Mouse (Mus musculus): ENCODE data around the gene Ampd2.

The Ampd2 gene

DNA sequence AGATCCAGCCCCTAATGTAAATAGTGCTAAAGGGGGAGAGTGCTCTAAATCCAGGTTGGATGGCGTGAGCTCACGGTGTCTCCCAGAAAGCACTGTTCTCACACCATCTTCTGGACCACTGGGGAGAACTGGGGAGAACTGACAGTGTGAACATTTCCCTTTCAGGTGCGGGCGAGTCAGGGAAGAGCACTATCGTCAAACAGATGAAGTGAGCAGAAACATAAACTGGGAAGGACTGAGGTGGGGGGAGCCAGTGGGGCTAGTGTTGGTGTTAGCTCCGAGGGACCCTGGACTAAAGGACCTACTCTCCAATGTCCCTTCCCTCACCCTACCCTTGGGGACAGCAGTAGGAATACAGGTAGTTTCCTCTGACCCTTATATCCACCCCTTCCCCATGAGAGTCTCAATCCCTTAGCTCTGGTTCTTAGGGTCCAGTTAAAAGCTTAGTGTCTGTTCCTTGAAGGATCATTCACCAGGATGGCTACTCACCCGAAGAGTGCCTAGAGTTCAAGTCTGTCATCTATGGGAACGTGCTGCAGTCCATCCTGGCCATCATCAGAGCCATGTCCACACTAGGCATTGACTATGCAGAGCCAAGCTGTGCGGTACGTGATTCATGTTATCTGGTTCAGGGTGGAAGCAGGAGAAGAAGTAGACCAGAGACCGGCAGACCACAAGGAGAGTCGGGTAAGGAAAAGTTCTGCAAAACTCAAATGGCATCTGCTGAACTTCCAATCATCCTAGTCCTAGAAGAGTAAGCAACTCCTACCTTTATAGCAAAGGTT lies 8.7 kb upstream of the Ampd2 start:
- DNase-seq (ENCODE audit: low spot score), result no peak

DNA sequence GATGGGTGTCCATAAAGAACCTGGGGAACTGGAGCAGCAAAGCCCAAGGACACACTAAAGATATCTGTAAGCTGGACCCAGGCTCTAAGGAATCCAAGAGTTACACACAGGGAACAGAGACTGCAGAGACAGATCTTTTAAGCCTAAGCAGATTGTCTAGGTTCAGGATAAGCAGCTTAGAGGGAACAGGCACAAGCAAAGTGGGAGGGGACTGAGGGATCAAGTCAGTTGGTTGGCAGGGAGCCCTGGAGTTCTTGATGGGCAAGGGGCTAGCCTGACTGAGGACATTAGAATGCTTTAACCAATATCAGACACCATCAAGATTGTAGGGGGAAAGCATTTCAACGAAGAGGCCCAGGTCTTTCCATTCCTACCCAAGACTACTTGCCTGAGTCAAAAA lies 7.7 kb upstream of the Ampd2 start:
- DNase-seq (ENCODE audit: low spot score), result no peak

DNA sequence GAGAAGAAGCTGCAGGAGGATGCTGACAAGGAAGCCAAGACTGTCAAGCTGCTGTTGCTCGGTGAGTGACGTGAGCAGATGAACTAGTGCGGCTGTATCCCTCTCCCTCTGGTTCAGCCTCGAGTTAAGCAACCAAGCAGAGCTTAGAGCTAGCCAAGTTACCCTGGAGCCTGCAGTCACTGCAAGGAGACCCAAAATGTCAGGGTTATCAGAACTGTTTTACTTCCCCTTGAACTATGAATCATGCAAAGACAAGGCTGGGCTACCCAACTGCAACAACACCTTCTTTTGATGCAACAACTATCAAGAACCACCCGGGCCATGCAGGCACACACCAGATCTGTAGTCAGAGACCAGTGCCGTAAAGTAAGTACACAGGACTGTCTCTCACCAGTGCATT lies 6.9 kb upstream of the Ampd2 start:
- no peak for DNase-seq (ENCODE audit: low spot score)

DNA sequence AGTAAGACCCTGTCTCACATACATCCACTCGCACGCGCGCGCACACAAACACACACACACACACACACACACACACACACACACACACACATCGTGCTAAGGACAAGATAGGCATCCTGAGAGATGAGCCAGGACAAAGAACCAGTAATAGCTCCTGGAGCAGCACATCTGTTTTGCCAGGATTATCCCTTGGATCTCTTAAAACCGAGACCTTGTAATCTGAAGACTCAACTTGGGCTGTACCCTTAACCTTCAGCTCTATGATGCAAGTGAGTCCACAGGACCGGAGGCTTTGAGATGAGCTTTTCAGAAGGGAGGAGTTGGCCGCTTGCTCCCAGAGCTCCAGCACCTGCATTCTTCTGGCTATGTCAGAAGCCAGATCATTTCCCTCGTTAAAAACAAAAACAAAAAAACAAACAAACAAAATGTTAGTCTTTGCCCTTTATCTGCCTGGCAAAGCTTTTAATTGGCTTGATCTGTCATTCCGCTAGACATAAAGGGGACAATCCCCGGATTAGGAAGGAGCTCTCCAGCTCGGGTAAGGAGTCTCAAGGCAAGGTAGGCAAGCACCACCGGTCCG lies 6.2 kb upstream of the Ampd2 start, which contains the start of gene Gnat2:
TSS of gene Gnat2 (plus strand) at position 254 of the 580 bp plus-strand sequence.
- no peak for DNase-seq (ENCODE audit: low spot score)

DNA sequence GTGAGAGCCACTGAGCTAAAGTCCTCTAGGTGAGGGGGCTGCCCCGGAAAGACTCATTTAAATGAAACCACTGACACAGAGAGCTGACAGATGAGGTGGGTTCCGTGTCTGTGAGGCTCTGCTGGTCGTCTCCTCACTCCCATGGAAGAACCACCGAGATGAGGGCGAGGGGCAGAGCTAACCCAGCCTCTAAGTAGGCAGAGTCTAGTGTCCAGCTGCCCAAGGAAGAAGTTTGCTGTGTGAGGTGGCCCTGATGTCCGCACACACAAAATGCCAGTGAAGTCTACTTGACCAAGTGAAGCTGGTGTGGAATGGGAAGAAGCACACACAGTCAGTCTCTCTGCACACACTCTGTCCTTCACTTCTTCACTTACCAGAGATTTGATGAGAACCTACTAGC lies 5.6 kb upstream of the Ampd2 start:
- no peak for DNase-seq (ENCODE audit: low spot score)

DNA sequence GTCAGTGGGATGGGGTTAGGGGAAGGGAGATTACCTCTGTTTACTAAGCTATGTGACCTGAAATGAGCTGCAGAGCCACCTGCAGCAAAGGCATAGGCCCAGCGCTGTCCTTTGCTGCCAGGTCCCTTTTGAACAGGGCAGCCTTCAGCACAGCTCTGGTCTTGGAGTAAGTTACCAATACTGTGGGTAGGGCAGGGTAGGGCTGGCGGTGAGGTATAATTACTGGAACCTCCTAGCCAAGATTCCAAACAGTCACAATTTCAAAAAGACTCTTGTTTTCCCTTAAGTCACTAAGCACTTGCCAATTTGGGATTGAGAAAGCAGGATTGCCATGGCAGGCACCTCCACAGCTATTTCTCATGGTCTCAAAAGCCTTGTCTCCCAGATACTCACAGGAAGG lies 4.1 kb upstream of the Ampd2 start:
- no peak for DNase-seq (ENCODE audit: low spot score)

DNA sequence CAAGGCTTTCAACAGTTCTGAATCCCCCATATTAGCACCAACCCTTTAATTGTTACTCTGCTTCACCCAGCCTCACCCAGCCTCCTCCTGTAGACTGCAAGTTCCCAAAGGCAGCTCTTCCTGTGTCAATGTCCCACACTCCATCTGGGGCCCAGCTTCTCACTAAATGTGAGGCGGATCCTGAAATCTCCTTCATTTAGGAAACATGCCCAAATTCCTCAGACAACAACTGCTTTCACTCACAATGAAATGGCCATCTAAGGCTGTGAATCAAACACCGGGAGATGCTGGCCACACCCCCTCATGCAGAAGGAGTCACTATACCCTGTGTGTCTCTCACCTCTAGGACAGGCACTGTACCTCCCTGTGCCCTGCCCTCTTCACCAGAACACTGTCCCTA lies 3.5 kb upstream of the Ampd2 start:
- DNase-seq (ENCODE audit: low spot score), result no peak

DNA sequence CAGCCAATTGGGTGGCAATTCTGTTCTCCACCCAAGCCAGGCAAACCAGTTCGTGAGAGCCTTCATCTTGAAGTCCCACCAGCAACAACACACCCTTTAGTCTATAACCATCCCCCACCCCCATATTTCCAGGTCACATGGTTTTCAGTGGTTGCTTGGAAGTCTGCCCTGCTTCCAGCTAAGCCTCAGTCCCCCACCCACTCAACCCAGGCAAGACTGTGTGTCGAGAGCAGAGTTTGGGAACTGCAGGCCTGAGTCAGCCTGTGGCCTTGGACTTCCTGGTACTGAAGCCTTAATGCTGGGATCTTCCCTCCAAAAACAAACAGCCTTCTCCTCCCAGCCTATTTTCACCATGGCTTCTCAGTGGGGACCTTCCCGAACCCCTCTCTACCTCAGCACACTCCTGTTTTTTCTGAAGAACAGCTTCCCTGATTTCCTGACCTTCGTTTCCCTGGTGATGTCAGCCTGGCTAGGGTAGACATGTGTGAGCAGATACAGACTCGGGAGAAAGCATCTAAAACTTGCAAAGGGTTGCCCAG lies 2.5 kb upstream of the Ampd2 start:
- no peak for DNase-seq (ENCODE audit: low spot score)

DNA sequence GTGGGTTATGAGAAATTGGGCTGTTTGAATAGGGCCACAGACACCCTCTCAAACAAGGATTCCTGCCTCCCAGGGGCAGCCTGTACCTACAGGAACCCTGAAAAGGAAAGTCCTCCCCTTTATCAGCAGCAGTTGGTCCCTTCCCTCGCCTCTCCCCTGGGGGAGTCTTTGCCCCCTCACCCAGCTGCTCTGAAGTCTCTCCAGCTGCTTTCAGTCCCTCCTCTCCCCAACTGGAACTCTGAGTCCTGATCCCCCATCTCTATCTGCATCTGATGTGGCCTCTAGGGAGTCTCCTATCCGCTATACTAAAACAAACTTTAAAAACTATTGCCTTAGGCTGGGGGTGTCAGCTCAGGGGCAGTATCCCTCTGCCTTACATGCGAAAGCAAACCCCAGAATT lies 878 bp upstream of the Ampd2 start:
- no peak for DNase-seq (ENCODE audit: low spot score)

DNA sequence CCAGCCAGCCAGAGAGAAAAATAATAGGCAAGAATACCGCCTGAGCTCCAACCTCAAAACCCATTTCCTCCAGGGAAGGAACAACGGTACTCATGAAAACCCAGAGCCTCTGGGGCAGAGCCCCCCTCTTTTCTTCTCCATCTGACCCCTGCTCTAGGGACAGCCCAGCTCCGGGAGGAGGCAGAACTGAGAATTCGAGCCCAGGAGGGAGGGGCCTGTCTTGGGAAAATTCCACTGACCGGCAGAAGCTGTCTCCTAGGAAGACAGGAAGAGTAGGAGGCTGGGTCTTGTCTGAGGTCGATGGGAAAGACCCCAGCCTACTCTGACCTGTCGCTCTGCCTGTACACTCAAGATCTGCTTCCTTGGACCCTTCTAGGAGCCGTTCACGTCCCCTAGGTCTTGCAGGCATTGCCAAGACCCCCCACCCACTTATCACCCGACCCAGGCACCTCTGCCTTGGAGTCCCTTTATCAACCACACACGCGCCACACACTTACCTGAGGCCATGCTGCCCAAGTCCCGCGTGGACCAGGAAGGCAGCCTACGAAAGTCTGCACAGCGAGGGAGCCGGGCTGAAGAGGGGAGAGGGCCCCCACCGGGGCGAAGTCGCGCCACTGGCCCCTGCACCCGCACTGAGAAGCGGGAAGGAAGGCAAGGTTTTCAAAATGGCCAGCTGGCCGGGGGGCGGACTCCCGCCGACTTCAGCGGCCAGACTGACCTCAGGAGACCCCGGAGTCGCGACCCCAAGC lies 556 bp downstream of the Ampd2 start:
- peak; percentile 42 for DNase-seq (ENCODE audit: low spot score)

DNA sequence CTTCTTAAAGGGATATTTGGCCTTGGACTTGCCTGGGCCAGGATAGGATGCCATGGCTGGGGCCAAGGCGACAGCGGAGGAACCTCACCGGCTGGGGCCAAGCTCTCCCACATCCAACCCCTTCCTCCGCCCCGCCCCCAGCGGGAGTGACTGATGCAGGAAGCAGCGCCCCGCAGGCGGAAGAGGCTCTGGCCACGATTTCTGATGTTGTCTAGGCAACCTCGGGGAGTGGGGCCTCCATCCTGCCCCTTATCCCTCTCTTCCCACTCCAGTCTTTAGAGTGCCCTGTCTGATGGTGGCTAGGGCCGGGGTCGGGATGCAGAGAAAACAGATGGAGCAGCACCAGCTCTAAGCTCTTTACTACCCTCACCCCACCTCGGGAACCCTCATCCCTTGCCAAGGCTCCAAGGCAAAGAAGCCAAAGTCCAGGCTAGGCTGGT lies 1.1 kb downstream of the Ampd2 start:
- DNase-seq (ENCODE audit: low spot score), result peak; percentile 86

DNA sequence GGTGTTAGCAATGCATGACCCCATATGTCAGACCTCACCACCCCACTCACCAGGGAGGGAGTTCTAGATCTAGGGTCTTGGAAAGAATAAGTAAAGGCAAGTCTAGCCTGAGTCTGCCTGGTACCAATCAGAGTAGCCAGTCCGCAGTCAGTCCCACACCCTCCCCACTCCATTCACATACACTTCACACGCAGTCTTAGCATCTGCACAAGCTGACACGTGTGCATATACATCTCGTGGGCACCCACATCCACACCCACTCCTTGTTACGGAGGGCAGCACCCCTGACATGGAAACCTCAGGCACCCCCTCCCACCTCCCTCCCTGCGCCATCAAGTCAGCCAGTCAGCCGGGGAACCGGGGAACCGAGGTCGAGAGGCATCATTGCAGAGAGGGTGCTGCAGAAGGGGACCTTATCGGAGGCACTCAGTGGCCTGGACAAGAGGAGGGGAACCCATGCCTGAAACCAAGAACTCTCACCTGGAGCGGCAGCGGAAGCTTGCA lies 1.6 kb downstream of the Ampd2 start:
- no peak for DNase-seq (ENCODE audit: low spot score)

DNA sequence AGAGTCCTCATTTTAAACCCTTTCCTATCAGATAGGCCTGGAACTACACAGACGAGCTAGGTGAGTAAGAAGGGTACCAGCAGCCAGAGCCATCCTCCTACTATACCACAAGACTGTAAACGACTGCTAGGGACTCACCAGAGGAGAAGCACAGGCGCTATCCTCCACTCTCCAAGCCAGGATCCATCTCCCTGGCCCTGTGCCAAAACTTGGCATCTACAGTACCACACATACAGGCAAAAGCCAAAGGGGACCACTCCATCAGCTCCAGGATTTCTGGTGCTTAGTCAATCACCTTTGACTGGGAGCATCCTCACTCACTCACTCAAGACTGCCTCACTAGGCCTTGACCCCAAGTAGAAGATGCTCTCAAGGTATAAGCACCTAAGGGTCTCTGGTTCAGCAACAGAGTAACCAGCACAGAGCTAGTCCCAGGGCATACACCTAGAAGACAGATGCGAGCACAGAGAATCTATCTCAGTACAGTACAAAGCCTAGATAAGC lies 2.5 kb downstream of the Ampd2 start:
- DNase-seq (ENCODE audit: low spot score), result no peak

DNA sequence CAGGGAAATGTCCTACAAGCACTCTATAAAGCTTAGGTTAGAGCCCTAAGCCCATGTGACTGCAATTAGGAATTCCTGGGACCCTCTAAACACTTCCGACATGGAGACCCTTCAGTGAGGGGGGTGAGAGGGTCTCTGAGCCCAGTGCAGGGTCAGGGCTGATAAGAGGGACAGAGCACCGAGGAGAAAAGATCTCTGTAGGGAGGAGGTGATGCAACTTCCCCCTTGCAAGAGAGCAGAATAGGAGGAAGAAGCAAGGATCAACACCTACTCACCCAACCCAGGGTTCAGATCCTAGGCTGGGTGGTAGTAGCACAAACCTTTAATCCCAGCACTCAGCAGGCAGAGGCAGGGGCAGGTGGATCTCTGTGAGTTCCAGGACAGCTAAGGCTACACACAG lies 3.3 kb downstream of the Ampd2 start:
- DNase-seq (ENCODE audit: low spot score), result no peak

DNA sequence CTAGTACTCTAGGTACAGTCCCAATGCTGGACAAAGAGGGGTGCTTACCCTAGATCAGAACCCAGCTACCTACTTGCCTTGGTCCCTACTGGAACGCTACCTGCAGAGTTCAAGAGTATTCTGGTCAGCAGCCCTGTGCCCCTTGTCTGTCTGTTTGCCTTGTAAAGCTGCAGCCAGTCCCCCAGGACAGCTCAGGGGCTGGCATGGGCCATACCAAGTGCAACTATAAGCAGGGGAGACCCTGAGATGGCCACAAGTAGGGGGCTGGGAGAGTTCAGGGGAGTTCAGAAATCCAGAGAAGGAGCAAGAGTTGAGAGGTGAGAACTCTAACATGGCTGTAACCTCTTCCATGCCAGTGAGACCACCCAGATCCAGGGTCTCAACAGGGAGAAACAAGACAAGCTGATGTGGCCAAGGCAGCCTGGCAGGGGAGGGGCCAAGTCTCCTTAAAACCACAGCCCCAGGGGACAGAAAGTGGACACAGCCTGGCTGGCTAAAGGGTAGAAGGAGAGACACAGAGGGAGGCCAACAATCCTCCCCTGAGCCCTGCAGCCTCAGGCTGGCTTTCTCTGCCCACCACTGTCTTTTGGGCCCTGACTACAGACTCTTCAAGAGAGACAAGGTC lies 4.1 kb downstream of the Ampd2 start:
- no peak for DNase-seq (ENCODE audit: low spot score)

DNA sequence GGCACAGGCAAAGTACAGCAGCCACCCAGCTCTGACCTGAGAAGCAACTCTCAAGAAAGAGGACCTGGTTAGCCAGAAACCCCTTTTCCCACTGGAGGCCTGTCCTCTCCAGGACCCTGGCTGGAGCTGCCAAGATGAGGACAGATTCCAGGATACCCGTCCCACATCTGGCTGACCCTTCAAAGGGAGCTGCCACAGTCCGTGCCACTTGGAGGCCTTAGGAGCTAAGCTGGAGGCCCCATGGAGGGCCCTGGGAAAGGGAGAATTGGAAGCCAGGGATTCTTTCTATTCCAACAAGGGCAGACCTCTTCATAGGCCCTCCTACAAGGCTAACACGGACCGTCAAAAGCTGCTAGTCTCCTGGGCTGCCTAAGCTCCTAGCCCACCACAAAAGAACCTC lies 4.8 kb downstream of the Ampd2 start:
- DNase-seq (ENCODE audit: low spot score), result no peak

DNA sequence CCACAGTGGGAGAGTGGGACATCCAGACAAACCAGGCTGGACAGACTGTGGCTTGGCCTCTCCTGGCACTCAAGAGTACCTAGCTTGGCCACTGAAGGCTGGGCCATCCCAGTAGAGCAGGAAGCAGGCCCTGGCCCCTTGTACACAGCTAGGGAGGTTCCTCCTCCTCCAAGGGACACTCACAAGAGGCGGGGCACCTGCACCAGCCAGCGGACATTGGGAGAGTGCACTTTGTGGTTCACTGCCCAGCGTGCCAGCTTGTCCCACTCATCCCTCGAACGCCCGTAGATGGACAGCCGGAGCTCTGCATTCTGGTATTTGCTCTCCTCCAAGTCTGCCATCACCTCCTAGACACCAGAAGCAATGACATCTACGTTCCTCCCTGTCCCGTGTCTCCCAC lies 9.6 kb downstream of the Ampd2 start:
- DNase-seq (ENCODE audit: low spot score), result no peak

DNA sequence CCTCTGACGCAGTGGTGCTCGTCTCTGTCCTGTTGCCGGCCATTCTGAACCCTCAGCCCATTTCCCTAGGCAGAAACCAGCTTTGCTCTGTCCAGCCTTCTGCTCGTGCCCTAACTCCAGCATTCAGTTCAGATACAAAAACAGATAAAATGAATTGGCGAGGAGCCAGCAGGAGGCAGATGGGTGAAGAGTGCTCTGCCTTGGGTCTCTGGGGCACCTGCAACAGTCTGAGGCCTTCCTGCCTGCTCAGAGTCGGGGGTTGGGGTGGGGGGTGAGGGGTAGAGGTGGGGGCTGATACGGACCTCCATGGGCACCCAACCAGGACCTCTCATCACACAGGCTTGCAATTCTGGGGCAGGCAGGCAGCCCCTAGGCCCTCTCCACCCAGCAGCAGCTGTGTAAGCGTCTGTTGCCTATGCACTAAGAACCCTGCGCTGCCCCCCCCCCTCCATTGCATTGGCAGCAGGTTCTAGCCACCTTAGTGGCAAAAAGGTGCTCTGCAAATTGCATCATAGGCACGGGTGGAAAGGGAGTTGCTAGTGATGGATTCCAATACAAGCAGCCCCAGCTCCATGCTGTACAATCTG lies 13.4 kb downstream of the Ampd2 start:
- no peak for DNase-seq (ENCODE audit: low spot score)

DNA sequence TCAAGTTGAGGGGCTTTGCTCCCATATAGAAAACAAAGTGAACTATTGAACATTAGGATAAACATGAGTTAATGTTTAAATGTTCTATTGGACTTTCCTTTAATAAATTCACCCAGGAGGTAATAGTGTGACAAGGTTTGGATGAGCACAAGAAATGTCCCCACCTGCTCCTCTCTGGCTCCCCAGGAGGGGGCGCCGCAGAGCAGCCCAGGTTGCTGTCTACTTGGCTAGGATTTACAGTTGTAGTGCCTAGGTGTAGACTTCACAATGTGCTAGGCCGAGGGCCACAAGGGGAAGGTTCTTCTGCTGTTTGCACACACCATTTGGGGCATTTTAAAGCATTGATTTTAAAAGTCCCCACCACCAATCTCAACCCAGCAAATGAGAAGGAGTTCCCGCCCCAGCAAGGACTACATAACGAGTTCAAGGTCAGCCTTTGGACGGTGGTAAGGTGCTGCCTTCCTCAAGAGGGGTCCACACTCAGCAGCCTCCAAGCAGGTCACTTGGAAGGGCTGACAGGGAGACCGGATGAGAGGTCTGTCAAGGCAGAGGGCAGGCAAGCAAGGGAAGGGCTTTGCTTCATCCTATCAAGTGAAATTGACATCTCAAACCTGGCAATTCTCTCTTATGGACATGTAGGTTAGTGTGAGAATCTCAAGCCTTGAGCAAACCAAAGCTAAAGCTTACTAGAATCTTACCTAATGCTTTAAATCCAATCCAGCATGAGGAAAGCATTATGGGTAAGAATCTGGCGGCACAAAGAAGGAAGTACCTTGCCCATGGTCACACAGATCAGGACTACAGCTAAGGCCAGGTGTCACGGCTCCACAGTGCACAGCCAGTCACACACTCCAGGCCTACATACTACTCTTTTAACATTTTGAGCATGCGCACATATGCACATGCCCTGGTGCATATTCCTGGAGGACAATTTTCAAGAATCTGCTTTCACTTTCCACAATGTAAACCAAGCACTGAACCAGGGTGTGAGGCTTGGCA lies 15.9 kb downstream of the Ampd2 start:
- DNase-seq (ENCODE audit: low spot score), result peak; percentile 44

DNA sequence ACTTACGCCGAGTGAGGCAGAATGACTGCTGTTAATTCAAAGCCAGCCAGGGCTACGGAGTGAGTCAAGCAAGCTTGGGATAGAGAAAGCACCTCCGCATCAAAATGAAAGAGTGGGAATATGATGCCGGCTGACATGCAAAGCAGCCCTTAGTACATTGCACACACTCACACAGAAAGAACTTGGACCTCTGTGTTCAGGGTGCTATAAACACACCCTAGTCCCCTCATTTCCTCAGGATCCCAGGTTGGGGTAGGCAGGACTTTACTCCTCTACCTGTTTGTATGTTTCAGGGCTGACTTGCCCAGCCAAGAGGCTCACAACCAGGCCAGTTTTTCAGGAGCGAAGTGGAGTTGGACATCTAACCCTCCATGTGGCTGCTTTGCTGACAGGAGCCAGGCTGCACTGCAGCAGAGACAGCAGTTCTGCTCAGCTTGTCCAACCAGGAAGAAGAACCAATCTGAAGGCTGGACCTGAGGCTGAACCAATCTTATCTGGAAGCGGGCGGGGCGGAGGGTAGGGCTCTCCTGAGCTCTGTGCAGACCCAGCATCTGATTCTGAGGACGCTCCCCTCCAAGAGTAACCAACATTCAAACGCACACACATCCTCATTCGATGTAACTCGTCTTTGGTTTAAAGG lies 17.1 kb downstream of the Ampd2 start:
- no peak for DNase-seq (ENCODE audit: low spot score)
